ENCODE assay signal across 8 mouse cellular contexts in the genomic region with DNA sequence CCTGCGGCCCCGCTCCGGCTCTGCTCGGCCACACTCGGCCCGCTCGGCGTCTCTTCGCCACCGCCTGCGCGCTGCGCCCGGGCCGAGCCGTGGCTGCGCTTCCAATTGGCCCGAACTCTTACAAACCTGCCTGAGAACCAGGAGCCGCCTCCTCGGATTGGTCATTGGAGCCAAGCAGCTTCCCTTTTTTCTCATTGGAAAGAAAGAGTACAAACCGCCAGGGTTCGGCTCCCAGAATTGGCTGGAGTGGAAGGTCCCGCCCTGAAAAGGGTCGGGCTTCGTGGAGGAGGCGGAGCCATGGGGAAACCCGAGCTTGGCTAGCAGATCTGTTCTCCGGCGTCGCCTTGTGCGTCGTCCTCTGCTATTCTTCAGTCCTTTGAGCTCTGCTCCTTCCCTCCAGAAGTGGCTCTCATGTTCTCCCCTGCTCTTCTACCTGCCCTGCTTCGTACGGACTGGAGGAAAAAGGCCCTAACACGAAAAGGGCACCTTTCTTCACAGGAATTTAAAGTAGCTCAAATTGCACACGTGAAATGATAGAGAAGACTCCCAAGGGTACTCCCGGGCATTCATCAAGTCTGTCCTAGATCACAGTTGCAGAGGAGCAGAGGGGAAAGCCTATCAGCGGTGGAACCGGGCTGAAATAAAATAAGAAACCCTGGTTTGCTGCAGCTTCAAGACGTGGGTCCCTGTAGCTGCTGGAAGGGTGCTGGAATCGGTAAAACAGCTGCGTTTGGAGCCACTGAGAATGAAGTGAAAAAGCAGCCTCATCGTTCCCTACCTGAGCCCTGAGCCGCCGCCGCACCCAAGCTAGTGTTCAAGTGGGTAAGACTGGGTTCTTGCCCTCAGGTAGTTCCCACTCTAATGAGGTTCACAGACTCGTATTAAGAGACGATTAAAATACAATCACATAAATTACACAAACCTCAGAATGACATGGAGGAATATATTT. TPM values are rescaled to one million over a fixed set of nuclear protein-coding genes. Genes with fewer than 3 reads are reported as not detected.
A peak's percentile ranks its signal among the peaks of the same experiment; 100 is the strongest.
DNase-seq lines count a peak whose midpoint lies in the region; ATAC-seq lines count a peak whose summit lies in the region.

Gene Ppp2r5d, minus strand, starts transcription at position 225 of the 949 bp plus-strand sequence.

- peak; percentile 97 for DNase-seq in ES-CJ7 (ENCODE audit: low read depth, low spot score)
- peak; percentile 95 for DNase-seq in cerebellum, adult 11 months
- peak; percentile 99 for DNase-seq in forebrain, embryonic 14.5 days (ENCODE audit: low spot score)
- DNase-seq in heart, postnatal 14 days = peak; percentile 94 to 97
- peak; percentile 97 for DNase-seq in layer of hippocampus, adult 11-12 months (ENCODE audit: low spot score)
- DNase-seq in lung, adult 18-20 months = peak; percentile 98 to 99
- DNase-seq in testis, postnatal 14 days (ENCODE audit: low spot score) = peak; percentile 96

- H3K4me2 ChIP-seq in forebrain, embryonic 14.5 days (ENCODE audit: low read length) = peak within 1 kb of the TSS; percentile 86
- peak within 1 kb of the TSS; percentile 88 for H3K4me2 ChIP-seq in neural tube, embryonic 15.5 days

- peak within 1 kb of the TSS; percentile 95 for H3K9ac ChIP-seq in forebrain, embryonic 14.5 days (ENCODE audit: low read length)
- peak within 1 kb of the TSS; percentile 95 for H3K9ac ChIP-seq in neural tube, embryonic 15.5 days (replicated peaks)

- no peaks in the 10 kb centered on the region for H3K36me3 ChIP-seq in forebrain, embryonic 14.5 days (ENCODE audit: control insufficient read depth, insufficient read depth, low read length)
- H3K36me3 ChIP-seq in neural tube, embryonic 15.5 days = no peaks in the 10 kb centered on the region

- H3K4me3 ChIP-seq in forebrain, embryonic 14.5 days (ENCODE audit: low read depth, low read length) = peak within 1 kb of the TSS; percentile 95
- H3K4me3 ChIP-seq in neural tube, embryonic 15.5 days (replicated peaks) = peak within 1 kb of the TSS; percentile 98

- WGBS in forebrain, embryonic 14.5 days = 1% methylated on average over 48 of the region's 48 CpGs
- WGBS in neural tube, embryonic 15.5 days = under 1% methylated on average over 48 of the region's 48 CpGs

- H3K4me1 ChIP-seq in forebrain, embryonic 14.5 days (ENCODE audit: control insufficient read depth, insufficient read depth, low read length) = peaks cover 19% of the 10 kb centered on the region
- peaks cover 49% of the 10 kb centered on the region for H3K4me1 ChIP-seq in neural tube, embryonic 15.5 days

- intact Hi-C loops in heart, postnatal 14 days (cut with DNase I) = no loop called here

- no peaks in the 10 kb centered on the region for H3K27me3 ChIP-seq in forebrain, embryonic 14.5 days (replicated peaks; ENCODE audit: control insufficient read depth, insufficient read depth, low read length)
- no peaks in the 10 kb centered on the region for H3K27me3 ChIP-seq in neural tube, embryonic 15.5 days (replicated peaks)

- peak within 1 kb of the TSS; percentile 90 for H3K27ac ChIP-seq in forebrain, embryonic 14.5 days (ENCODE audit: low read depth, low read length)
- peak within 1 kb of the TSS; percentile 95 for H3K27ac ChIP-seq in neural tube, embryonic 15.5 days (replicated peaks)

- H3K9me3 ChIP-seq in forebrain, embryonic 14.5 days (replicated peaks; ENCODE audit: control insufficient read depth, low read length) = no peaks in the 10 kb centered on the region
- no peaks in the 10 kb centered on the region for H3K9me3 ChIP-seq in neural tube, embryonic 15.5 days (replicated peaks)

- ATAC-seq in forebrain, embryonic 14.5 days = peak; percentile 98
- peak; percentile 96 for ATAC-seq in neural tube, embryonic 15.5 days (ENCODE audit: low FRiP score)

RNA-seq across cellular contexts. Expression of gene Ppp2r5d, which starts in this region (rescaled TPM):
- 73.9 and 78.0 TPM in 2 replicates for polyA plus RNA-seq in forebrain, embryonic 14.5 days (2014; fragmentation: Nextera tagmentation; extraction: Ambion mirVana)
- total RNA-seq in heart, postnatal 14 days (2021) = 10 to 100 TPM; 35.0 to 35.3 TPM
- polyA plus RNA-seq in neural tube, embryonic 15.5 days (2015; fragmentation: Nextera tagmentation; extraction: Ambion mirVana) = 89.1 and 93.2 TPM in 2 replicates

Comparison
In these comparisons a context has a peak if more than half of its experiments do, and no peak if none do; other contexts are left out.
1. Peak in every context shown above with its lines: DNase-seq, ATAC-seq, H3K4me3 ChIP-seq and H3K27ac ChIP-seq.